Mouse (Mus musculus) midbrain, embryonic 10.5 days (tissue): ENCODE results near the gene Eif4g1. TPM values are rescaled to one million over a fixed set of nuclear protein-coding genes. Genes with fewer than 3 reads are reported as not detected.

ENCODE experiments used
- DNase-seq: peaks from one replicate; pipeline ENCODE4 v3.0.0-alpha.2; 2017; ENCODE audit warnings: low spot score
- H3K27ac ChIP-seq: fragments of 300-500 bp; sonication (generic); replicated peaks from 2 replicates; pipeline ENCODE4 v1.5.1; 2016; ENCODE audit warnings: mild to moderate bottlenecking
- H3K27me3 ChIP-seq: fragments of 300-500 bp; sonication (generic); 2 replicates; pipeline ENCODE4 v1.6.1; 2016; ENCODE audit warnings: low read depth, mild to moderate bottlenecking; ENCODE audit not compliant: poor library complexity, severe bottlenecking
- H3K36me3 ChIP-seq: fragments of 300-500 bp; sonication (generic); 2 replicates; pipeline ENCODE4 v1.6.1; 2016; ENCODE audit warnings: mild to moderate bottlenecking, moderate library complexity
- H3K4me1 ChIP-seq: fragments of 300-500 bp; sonication (generic); 2 replicates; pipeline ENCODE4 v1.6.1; 2016
- H3K4me3 ChIP-seq: fragments of 300-500 bp; sonication (generic); 2 replicates; pipeline ENCODE4 v1.5.1; 2016; ENCODE audit warnings: mild to moderate bottlenecking, moderate library complexity
- H3K9me3 ChIP-seq: fragments of 300-500 bp; sonication (generic); replicated peaks from 2 replicates; pipeline ENCODE4 v1.6.1; 2016; ENCODE audit warnings: mild to moderate bottlenecking
- WGBS: fragments of 180-500 bp; shearing (Covaris S2); methylation state at CpG from one replicate; pipeline ENCODE4 v1.1.7; 2016; 5-methylcytosine and 5-hydroxymethylcytosine counted together
- polyA plus RNA-seq: library from polyadenylated mRNA; unstranded; fragments of >200 nt; fragmentation: Nextera tagmentation; extraction: Ambion mirVana; gene quantifications from 2 replicates; pipeline ENCODE4 v1.2.1, GENCODE M21; 2016

The Eif4g1 gene
- polyA plus RNA-seq, 1 experiment from 2014 or later, result 221 TPM

- DNase-seq, result no peak
- Histone ChIP-seq H3K27ac (no peak overlapping the region), H3K27me3 (0 out of 2 replicates have a peak, but pooled peaks cover 4% of the 10 kb centered on the region), H3K36me3 (peaks cover 27% of the 10 kb centered on the region), H3K9me3 (no peaks in the 10 kb centered on the region), H3K4me1 (peaks cover 10% of the 10 kb centered on the region), H3K4me3 (no peak overlapping the region)
- WGBS, result 85% methylated on average over 7 of the region's 7 CpGs
Observed at GRCm38 (mm10) chr16:20725321-20725720, 57.2 kb downstream of the Eif4g1 start.

DNA sequence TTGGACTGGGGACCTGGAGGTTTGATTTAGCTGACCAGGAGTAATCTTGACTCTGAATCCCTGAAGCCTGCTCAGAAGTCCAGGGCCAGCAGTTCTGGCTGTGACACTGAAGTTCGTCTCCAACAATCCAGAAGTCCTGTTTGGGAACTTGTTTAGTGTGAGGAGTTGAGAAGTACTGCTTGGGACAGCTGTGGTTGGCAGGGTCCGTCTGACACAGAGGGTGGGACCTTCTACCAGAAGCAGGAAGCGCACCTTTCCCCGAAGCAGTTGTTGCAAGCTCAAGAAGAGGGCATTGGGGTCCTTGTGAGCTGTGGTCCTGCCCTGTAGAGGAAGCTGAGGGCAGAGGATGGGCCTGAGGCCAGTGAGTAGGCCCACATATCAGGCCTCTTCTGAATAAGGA, 57.6 kb downstream of the Eif4g1 start:
- 84% methylated on average over 4 of the region's 4 CpGs for WGBS
- no peak overlapping the region for H3K4me3 ChIP-seq
- DNase-seq, result no peak
- peaks cover 23% of the 10 kb centered on the region for H3K36me3 ChIP-seq
- H3K27ac ChIP-seq, result no peak overlapping the region
- H3K9me3 ChIP-seq, result no peaks in the 10 kb centered on the region
- H3K4me1 ChIP-seq, result peaks cover 13% of the 10 kb centered on the region
- H3K27me3 ChIP-seq, result 0 out of 2 replicates have a peak, but pooled peaks cover 8% of the 10 kb centered on the region

DNA sequence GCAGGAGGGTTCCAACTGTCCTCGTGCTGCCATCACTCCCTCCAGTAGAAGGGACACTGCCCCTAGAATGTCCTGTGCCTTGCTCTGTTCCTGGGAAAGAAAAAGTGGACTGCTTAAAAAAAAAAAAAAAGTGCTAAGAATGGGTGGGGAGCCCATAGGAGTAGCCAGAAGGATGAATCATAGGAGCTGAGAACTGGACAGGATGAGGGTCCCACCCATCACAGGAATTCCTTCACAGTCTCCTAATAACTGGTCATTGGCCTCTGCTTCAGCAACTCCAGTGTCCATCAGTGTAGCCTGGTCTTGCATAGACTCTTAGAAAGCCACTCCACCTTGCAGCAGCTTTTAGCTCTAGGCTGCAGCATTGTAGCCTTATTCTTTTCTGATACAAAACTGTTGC, 58.3 kb downstream of the Eif4g1 start:
- no peak for DNase-seq
- peaks cover 11% of the 10 kb centered on the region; the same call in 1 of the 2 replicates for H3K27me3 ChIP-seq

DNA sequence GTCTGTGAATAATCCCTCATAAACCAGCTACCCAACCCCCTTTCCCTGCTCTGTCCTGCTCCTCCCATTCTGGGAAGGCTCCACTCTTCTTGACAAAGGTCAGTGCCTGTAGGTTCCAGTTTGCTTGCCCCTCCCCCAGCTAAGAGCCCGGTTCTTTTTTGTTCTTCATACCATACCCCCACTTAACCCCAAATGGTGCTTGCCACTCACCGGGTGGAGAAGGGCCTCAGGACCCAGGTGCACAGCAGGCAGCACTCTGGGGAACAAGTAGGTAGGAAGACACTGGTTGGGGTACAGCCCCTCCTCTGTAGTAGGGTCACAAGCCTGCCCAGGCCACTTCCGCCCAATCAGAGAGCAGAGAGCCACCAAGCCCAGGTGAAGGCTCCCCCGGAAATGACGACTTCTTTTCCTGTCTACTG, 62.2 kb downstream of the Eif4g1 start:
- Histone ChIP-seq H3K4me3 (no peak overlapping the region), H3K27ac (no peak overlapping the region), H3K9me3 (no peaks in the 10 kb centered on the region), H3K4me1 (peaks cover 35% of the 10 kb centered on the region), H3K27me3 (peaks cover 45% of the 10 kb centered on the region), H3K36me3 (no peaks in the 10 kb centered on the region)
- 36% methylated on average over 5 of the region's 5 CpGs for whole genome bisulfite sequencing
- no peak for DNase-seq

More for the DNA sequence above, 58.3 kb downstream of the Eif4g1 start:
- H3K27ac ChIP-seq, result no peak overlapping the region
- peaks cover 16% of the 10 kb centered on the region for H3K36me3 ChIP-seq
- no peaks in the 10 kb centered on the region for H3K9me3 ChIP-seq
- no peak overlapping the region for H3K4me3 ChIP-seq
- H3K4me1 ChIP-seq, result peaks cover 13% of the 10 kb centered on the region
- 62% methylated on average over 1 of the region's 1 CpGs for WGBS

DNA sequence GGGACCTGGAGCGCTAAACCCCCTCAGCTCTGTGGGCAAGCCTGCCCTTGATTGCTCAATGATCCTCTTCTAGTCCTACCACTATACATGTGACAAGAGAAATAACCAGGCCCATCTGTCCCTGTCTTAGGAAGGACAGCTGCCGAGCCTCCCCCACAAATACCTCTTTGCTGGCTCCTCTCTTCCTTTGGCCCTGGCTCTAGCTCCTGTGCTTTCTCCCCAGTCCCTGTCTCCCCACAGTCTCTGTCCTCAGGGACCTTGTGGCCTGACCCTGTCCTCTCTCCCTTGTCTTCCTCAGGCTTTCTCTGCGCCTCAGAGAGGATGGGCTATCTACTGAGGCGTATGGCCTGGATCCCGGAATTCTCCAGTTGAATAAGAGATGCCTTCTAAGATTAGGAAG, 63.6 kb downstream of the Eif4g1 start:
- peak overlapping the region; percentile 85; the same call in 1 of the 2 replicates for H3K4me3 ChIP-seq
- H3K4me1 ChIP-seq, result peaks cover 35% of the 10 kb centered on the region
- peak; percentile 31 for DNase-seq
- H3K36me3 ChIP-seq, result no peaks in the 10 kb centered on the region
- H3K27ac ChIP-seq, result peak overlapping the region; percentile 34; the same call in 1 of the 2 replicates
- WGBS, result 72% methylated on average over 5 of the region's 5 CpGs
- H3K9me3 ChIP-seq, result no peaks in the 10 kb centered on the region
- H3K27me3 ChIP-seq, result peaks cover 59% of the 10 kb centered on the region

GRCm38 (mm10) chr16:20732251-20732924, 64.3 kb downstream of the Eif4g1 start:
- Histone ChIP-seq H3K27ac (peak overlapping the region; percentile 92), H3K4me3 (peak overlapping the region; percentile 85), H3K9me3 (no peaks in the 10 kb centered on the region), H3K27me3 (peaks cover 62% of the 10 kb centered on the region), H3K4me1 (peaks cover 35% of the 10 kb centered on the region), H3K36me3 (no peaks in the 10 kb centered on the region)
- 0% methylated on average over 28 of the region's 30 CpGs for WGBS
- DNase-seq, result no peak

DNA sequence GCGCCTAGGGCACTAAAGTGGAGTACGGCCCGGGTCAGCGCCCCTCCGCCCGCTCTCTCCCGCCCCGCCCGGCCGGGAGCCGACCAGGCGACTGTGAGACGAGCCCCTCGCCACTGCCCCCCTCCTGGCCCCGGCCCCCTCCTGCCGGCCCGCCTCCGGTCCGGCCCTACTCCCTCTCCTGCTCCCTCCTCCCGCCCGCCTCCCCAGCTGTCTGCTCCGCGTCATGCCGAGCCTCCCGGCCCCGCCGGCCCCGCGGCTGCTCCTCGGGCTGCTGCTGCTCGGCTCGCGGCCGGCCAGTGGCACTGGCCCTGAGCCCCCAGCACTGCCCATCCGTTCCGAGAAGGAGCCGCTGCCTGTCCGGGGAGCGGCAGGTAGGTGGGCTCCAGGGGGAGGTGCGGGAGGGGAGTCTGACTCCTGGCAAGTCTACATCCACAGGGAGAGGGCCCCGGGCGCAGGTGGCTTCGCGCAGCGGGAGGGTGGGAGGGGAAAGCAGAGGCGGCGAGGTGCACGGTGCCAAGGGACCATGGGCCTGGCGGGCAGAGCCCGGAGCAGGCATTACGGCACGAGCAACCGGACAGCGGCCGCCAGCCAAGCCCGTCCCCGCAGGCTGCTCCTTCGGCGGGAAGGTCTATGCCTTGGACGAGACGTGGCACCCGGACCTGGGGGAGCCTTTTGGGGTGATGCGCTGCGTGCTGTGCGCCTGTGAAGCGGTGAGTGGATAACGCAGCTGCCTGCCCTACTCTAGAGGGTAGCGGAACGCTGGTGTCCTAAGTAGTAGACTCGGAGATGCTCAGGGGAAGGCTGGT, 65.0 kb downstream of the Eif4g1 start, which contains the start of gene Chrd:
Gene Chrd (plus strand): TSS at position 203 of the 806 bp plus-strand sequence.
- H3K4me3 ChIP-seq, result peak within 1 kb of the TSS; percentile 85
- H3K9me3 ChIP-seq, result no peaks in the 10 kb centered on the region
- WGBS, result under 1% methylated on average over 66 of the region's 70 CpGs
- peak; percentile 81 for DNase-seq
- H3K36me3 ChIP-seq, result no peaks in the 10 kb centered on the region
- peaks cover 62% of the 10 kb centered on the region for H3K27me3 ChIP-seq
- H3K4me1 ChIP-seq, result peaks cover 35% of the 10 kb centered on the region
- peak within 1 kb of the TSS; percentile 92 for H3K27ac ChIP-seq

DNA sequence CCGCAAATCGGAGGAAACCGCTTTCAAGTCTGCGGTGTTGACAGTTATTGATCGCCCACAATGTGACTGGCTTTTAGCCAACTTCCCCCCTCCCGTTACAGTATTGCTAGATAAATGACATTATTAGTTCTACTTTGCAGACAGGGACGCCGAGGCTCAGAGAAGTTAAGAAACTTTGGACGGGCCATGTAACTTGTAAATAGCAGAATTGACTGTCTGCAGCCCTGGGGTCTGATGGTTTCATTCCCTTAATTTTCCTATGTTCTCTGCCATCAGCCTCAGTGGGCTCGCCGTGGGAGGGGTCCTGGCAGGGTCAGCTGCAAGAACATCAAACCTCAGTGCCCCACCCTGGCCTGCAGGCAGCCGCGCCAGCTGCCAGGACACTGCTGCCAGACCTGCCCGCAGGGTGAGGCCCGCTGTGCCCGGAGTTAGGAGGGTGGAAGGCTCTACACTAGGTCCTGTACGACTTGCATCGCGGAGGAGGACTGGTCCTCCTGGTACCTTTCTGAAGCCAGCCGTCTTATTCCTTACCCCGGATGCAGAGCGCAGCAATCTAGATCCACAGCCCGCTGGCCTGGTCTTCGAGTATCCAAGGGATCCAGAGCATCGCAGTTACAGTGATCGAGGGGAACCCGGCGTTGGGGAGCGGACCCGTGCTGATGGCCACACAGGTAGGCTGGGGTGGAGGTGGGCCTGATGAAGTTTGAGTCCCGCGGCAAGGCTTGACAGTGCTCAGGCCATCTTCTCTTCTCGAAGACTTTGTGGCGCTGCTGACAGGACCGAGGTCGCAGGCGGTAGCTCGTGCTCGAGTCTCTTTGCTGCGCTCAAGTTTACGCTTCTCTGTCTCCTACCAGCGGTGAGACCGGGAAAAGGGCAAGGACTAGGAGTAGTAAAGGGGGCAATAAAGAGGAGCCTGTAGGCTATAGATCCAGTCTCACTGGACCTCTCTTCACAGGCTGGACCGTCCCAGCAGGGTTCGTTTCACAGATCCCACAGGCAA, 65.9 kb downstream of the Eif4g1 start, which contains the start of gene Thpo:
Gene Thpo (minus strand): TSS at position 781 of the 1,000 bp plus-strand sequence.
- Histone ChIP-seq H3K27me3 (peaks cover 62% of the 10 kb centered on the region), H3K4me1 (peaks cover 35% of the 10 kb centered on the region), H3K9me3 (no peaks in the 10 kb centered on the region), H3K4me3 (peak within 1 kb of the TSS; percentile 85), H3K36me3 (no peaks in the 10 kb centered on the region), H3K27ac (peak within 1 kb of the TSS; percentile 92)
- DNase-seq, result peak; percentile 47
- WGBS, result 3% methylated on average over 45 of the region's 45 CpGs

- WGBS, result 80% methylated on average over 5 of the region's 5 CpGs
- no peak for DNase-seq
- Histone ChIP-seq H3K9me3 (no peaks in the 10 kb centered on the region), H3K4me1 (peaks cover 26% of the 10 kb centered on the region), H3K4me3 (no peak overlapping the region), H3K27ac (no peak overlapping the region), H3K36me3 (no peaks in the 10 kb centered on the region), H3K27me3 (peaks cover 55% of the 10 kb centered on the region)
Observed at GRCm38 (mm10) chr16:20735651-20736050, 67.5 kb downstream of the Eif4g1 start.

GRCm38 (mm10) chr16:20736168-20736567, 68.1 kb downstream of the Eif4g1 start:
- H3K4me1 ChIP-seq, result peaks cover 26% of the 10 kb centered on the region
- no peak overlapping the region for H3K4me3 ChIP-seq
- no peaks in the 10 kb centered on the region for H3K36me3 ChIP-seq
- no peak for DNase-seq
- H3K27me3 ChIP-seq, result peaks cover 52% of the 10 kb centered on the region
- WGBS, result 91% methylated on average over 7 of the region's 7 CpGs
- no peak overlapping the region for H3K27ac ChIP-seq
- H3K9me3 ChIP-seq, result no peaks in the 10 kb centered on the region

- DNase-seq, result no peak
- Histone ChIP-seq H3K27ac (no peak overlapping the region), H3K36me3 (no peaks in the 10 kb centered on the region), H3K9me3 (no peaks in the 10 kb centered on the region), H3K4me3 (no peak overlapping the region), H3K27me3 (peaks cover 47% of the 10 kb centered on the region), H3K4me1 (peaks cover 26% of the 10 kb centered on the region)
- WGBS, result 79% methylated on average over 5 of the region's 5 CpGs
Observed at GRCm38 (mm10) chr16:20736823-20737222, 68.7 kb downstream of the Eif4g1 start.

- H3K27ac ChIP-seq, result no peak overlapping the region
- no peak overlapping the region for H3K4me3 ChIP-seq
- no peaks in the 10 kb centered on the region for H3K36me3 ChIP-seq
- no peaks in the 10 kb centered on the region for H3K4me1 ChIP-seq
- H3K27me3 ChIP-seq, result peaks cover 22% of the 10 kb centered on the region
- WGBS, result 89% methylated on average over 9 of the region's 9 CpGs
- DNase-seq, result no peak
- H3K9me3 ChIP-seq, result no peaks in the 10 kb centered on the region
Observed at GRCm38 (mm10) chr16:20739845-20740244, 71.7 kb downstream of the Eif4g1 start.
